Mouse (Mus musculus) forebrain, embryonic 11.5 days (tissue): ENCODE results near the gene Gale. TPM values are rescaled to one million over a fixed set of nuclear protein-coding genes. Genes with fewer than 3 reads are reported as not detected.

Source experiments
- ATAC-seq: fragments of 200-750 bp; cut with Nextera tagmentation; replicated peaks from 2 replicates; pipeline ENCODE4 v1.8.0; 2017; ENCODE audit warnings: moderate TSS enrichment; ENCODE audit not compliant: low FRiP score
- DNase-seq: peaks from one replicate; pipeline ENCODE4 v3.0.0-alpha.2; 2017; ENCODE audit warnings: low spot score
- H3K27ac ChIP-seq: fragments of 300-500 bp; sonication (generic); 2 replicates; pipeline ENCODE4 v1.5.1; 2014; ENCODE audit warnings: low read depth, low read length
- H3K27me3 ChIP-seq: fragments of 300-500 bp; sonication (generic); 2 replicates; pipeline ENCODE4 v1.6.1; 2014; ENCODE audit warnings: mild to moderate bottlenecking, low read length, mixed read lengths; ENCODE audit not compliant: control insufficient read depth, insufficient read depth
- H3K36me3 ChIP-seq: fragments of 300-500 bp; sonication (generic); 2 replicates; pipeline ENCODE4 v1.6.1; 2014; ENCODE audit warnings: mild to moderate bottlenecking, low read length, moderate library complexity, mixed read lengths; ENCODE audit not compliant: control insufficient read depth, insufficient read depth
- H3K4me1 ChIP-seq: fragments of 300-500 bp; sonication (generic); replicated peaks from 2 replicates; pipeline ENCODE4 v1.6.1; 2014; ENCODE audit warnings: low read length, mixed read lengths; ENCODE audit not compliant: control insufficient read depth, insufficient read depth
- H3K4me2 ChIP-seq: fragments of 300-500 bp; sonication (generic); 2 replicates; pipeline ENCODE4 v1.6.1; 2014; ENCODE audit warnings: low read depth, mild to moderate bottlenecking, low read length, moderate library complexity, mixed read lengths; ENCODE audit not compliant: severe bottlenecking
- H3K4me3 ChIP-seq: fragments of 300-500 bp; sonication (generic); 2 replicates; pipeline ENCODE4 v1.5.1; 2014; ENCODE audit warnings: low read depth, low read length
- H3K9ac ChIP-seq: fragments of 300-500 bp; sonication (generic); 2 replicates; pipeline ENCODE4 v1.6.1; 2014; ENCODE audit warnings: low read length
- H3K9me3 ChIP-seq: fragments of 300-500 bp; sonication (generic); 2 replicates; pipeline ENCODE4 v1.6.1; 2016; ENCODE audit warnings: low read length, mixed read lengths; ENCODE audit not compliant: control insufficient read depth
- WGBS: fragments of 180-500 bp; shearing (Covaris S2); extraction: QIAGEN DNeasy Blood & Tissue Kit; methylation state at CpG from one replicate; pipeline ENCODE4 v1.1.7; 2014; 5-methylcytosine and 5-hydroxymethylcytosine counted together
- polyA plus RNA-seq: library from polyadenylated mRNA; unstranded; fragments of >200 nt; fragmentation: Nextera tagmentation; extraction: Ambion mirVana; gene quantifications from 2 replicates; pipeline ENCODE4 v1.2.1, GENCODE M21; 2014

Gale gene
- 29.9 and 32.5 TPM in 2 replicates for polyA plus RNA-seq

DNA sequence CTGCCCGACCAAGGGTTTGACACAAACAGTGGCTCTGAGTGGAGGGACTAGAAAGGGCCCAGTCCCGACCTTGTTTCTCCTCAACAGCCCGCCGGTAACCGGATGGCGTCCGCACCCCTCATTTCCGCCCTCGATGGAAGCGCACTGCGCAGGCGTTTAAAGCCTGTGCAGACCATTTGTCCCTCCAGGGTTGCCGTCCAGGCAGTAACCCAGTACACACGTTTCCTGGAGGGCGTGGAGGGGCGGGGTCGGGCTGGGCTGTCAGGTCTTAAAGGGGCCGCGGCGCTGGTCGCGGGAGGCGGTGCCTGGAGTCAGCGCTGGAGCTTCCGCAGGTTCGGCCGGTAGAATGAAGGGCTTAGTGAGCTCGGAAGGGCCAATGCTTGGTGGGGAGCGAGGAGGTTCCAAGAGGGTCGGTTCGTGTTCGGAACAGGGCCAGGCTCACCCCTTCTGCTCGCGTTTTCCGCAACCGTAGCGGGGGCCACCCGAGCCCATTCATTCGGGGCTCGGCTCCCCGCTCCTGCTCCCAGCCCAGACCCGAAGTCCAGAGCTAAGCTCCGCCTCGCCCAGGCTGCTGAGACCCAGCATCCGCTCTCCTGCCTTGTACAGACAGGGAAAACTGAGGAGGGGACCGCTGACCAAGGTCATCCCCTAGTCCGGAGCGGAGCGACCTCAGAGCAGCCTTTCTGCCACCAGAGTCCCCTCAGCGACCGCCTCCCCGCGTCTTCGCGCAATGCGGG is at the start of gene Gale:
TSS of gene Gale (plus strand) at position 271 of the 737 bp plus-strand sequence.
- peaks cover 5% of the 10 kb centered on the region; the same call in 1 of the 2 replicates for H3K36me3 ChIP-seq
- under 1% methylated on average over 56 of the region's 56 CpGs for WGBS
- no peaks in the 10 kb centered on the region for H3K27me3 ChIP-seq
- ATAC-seq, result peak; percentile 91
- peak within 1 kb of the TSS; percentile 72 for H3K4me3 ChIP-seq
- peak within 1 kb of the TSS; percentile 50; the same call in 1 of the 2 replicates for H3K27ac ChIP-seq
- peak within 1 kb of the TSS; percentile 75 for H3K9ac ChIP-seq
- peak; percentile 97 for DNase-seq
- H3K4me2 ChIP-seq, result peak within 1 kb of the TSS; percentile 91
- H3K4me1 ChIP-seq, result peaks cover 6% of the 10 kb centered on the region
- no peaks in the 10 kb centered on the region for H3K9me3 ChIP-seq

DNA sequence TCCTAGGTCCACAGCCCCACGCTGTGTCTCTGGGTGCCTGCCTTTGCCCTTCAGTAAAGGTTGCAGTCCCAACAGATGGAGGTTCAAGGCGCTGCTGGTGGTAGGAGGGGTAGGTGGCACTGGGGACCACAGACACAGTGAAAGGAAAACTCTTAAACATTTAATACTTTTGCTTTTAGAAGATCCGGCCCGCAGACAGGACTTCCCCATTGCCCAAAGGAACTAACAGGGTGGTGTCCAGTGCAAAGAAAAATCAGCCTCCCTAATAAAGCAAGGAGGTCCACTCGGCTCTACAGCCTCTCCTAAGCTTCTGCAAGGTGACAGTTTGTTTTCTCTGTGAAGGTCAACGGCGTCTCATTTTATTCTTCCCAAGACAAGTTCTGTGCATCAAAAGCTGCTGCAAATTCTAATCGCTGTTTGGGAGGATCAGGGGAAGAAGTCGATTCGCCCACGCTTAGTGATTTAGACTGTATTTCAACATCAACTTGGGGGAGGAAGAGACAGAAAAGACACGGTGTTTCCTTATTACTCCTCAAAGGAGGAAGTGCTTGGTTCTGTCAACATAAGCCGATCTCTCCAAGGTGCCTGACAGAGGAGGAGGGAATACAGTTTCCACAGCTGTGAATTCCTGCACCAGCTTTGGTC is 44.8 kb upstream of the Gale start:
- no peaks in the 10 kb centered on the region for H3K36me3 ChIP-seq
- WGBS, result 90% methylated on average over 13 of the region's 13 CpGs
- H3K4me1 ChIP-seq, result peaks cover 7% of the 10 kb centered on the region; the same call in 1 of the 2 replicates
- ATAC-seq (no peak), DNase-seq (no peak)
- H3K9me3 ChIP-seq, result no peaks in the 10 kb centered on the region
- H3K4me2 ChIP-seq, result no peak overlapping the region
- H3K4me3 ChIP-seq, result no peak overlapping the region
- H3K9ac ChIP-seq, result no peak overlapping the region
- H3K27me3 ChIP-seq, result no peaks in the 10 kb centered on the region
- no peak overlapping the region for H3K27ac ChIP-seq

DNA sequence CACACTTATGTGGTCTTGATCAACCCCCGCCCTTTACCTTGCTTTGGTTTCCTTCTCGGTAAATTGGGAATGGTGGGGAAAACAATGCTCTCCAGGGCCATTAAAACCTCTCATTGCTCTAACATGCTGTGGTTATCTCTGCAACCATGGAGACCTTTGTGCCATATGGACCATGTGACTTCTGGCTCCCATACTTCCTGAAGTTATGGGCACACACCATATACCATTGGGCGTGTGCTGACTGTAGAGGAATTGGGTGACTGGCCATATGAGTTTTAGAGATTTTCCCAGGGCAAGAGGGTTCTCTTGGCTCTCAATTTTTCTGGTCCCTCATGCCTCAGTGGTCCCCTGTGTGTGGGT is 44.3 kb upstream of the Gale start:
- no peak for DNase-seq
- Histone ChIP-seq H3K27ac (no peak overlapping the region), H3K9me3 (no peaks in the 10 kb centered on the region), H3K4me3 (no peak overlapping the region), H3K36me3 (no peaks in the 10 kb centered on the region), H3K27me3 (no peaks in the 10 kb centered on the region), H3K4me2 (no peak overlapping the region), H3K9ac (no peak overlapping the region), H3K4me1 (peaks cover 7% of the 10 kb centered on the region; the same call in 1 of the 2 replicates)
- ATAC-seq, result no peak
- 95% methylated on average over 3 of the region's 3 CpGs for WGBS

DNA sequence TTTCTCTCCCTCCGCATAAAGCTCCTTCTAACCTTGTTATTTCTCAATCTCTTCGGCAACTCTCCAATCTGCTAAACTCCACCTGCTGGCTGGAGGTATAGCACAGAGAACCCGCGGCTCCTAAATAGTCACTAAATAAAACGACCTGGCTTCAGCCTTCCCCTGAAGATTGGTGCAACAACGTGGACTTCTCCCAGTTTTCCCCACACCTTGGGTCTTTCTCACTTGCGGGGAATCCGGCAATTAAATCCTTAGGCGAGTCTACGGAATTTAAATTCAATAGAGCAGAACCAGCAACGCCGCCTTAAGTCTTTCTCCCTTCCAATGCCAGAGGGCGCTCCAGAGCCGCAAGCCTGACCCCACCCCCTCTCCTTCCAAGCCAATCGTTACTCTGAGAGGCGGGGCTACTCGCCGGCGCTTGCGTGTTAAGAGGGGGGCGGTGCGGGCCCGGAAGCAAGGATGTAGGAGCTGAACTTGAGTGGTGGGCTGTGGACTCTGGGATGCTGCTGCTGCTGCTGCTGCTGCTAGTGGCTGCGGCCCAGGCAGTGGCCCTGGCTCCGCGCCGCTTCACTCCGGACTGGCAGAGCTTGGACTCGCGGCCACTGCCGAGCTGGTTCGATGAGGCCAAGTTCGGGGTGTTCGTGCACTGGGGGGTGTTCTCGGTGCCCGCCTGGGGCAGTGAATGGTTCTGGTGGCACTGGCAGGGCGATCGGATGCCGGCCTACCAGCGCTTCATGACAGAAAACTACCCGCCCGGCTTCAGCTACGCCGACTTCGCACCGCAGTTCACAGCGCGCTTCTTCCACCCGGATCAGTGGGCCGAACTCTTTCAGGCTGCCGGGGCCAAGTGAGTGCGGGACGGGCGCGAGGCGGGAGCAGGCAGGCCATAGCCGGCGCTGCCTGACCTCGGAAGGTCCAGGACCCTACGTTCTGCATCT is 43.0 kb upstream of the Gale start, which contains the start of gene Fuca1:
TSS of gene Fuca1 (plus strand) at position 432 of the 938 bp plus-strand sequence.
- Histone ChIP-seq H3K27me3 (no peaks in the 10 kb centered on the region), H3K27ac (no peak within 1 kb of the TSS), H3K4me3 (peak within 1 kb of the TSS; percentile 69), H3K4me2 (peak within 1 kb of the TSS; percentile 95), H3K36me3 (no peaks in the 10 kb centered on the region), H3K9me3 (no peaks in the 10 kb centered on the region), H3K4me1 (peaks cover 7% of the 10 kb centered on the region; the same call in 1 of the 2 replicates), H3K9ac (peak within 1 kb of the TSS; percentile 82)
- ATAC-seq, result peak; percentile 95
- DNase-seq, result peak; percentile 99
- WGBS, result 2% methylated on average over 60 of the region's 60 CpGs

DNA sequence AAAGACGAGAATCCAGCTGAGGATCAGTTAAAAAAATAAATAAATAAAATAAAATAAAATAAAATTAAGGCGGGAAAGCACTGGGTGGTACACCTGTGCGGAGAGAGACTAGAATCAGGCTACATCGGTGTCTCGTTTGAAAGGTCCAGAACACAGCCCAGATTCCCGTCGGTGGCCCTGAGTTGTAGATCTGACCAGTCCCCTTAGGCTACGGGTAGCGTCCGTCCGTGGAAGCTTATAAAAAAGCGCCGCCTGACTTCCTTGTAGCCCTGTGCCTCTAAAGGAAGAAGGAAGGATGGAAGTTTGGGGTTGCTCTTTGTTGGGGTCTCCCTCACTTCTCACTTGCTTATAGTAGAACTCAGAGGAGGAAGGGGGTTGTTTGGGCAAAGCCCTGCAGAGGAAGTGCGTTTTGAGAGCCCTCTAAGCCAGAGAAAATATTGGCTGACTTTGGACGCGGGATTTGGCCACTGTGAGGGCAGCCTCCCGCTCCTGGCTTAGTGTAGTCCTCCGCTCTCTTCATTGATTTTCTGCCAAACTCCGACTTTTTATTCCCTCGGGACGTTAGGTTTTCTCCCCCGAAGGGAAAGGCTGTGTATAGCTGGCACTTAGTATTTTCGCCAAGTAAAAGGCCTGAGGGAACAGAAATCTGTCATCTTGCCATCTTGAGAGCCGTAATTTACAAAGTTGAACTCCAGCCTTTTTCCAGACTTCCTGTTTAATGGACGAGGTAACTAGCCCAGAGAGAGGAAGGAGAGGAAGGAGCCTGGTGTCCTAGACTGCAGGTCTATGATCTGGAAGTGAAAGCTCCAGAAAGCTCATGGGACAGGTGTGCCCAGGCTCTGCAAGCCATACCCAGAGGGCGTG is 42.0 kb upstream of the Gale start:
- DNase-seq (no peak), ATAC-seq (peak; percentile 28; the same call in 1 of the 2 replicates)
- WGBS, result 12% methylated on average over 26 of the region's 26 CpGs

DNA sequence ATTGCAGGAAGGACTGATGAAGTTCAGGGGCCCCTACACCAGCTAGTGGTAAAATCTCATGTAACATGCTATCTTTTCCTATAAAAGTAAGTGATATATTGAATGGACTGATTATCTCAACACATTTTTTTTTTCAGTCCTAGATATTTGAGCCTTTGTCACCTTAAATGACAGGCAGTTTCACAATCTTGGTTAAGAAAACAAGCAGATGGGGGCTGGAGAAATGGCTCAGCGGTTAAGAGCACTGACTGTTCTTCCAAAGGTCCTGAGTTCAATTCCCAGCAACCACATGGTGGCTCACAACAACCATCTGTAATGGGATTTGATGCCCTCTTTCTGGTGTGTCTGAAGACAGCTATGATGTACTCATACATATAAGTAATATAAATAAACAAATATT is 41.3 kb upstream of the Gale start:
- no peak for DNase-seq
- H3K27ac ChIP-seq, result no peak overlapping the region
- ATAC-seq, result no peak
- H3K27me3 ChIP-seq, result no peaks in the 10 kb centered on the region
- WGBS, result 88% methylated on average over 1 of the region's 1 CpGs
- no peak overlapping the region; the same call in 1 of the 2 replicates for H3K4me3 ChIP-seq
- H3K4me2 ChIP-seq, result peak overlapping the region; percentile 95; the same call in 1 of the 2 replicates
- H3K9ac ChIP-seq, result no peak overlapping the region
- no peaks in the 10 kb centered on the region for H3K36me3 ChIP-seq
- peaks cover 7% of the 10 kb centered on the region; the same call in 1 of the 2 replicates for H3K4me1 ChIP-seq
- no peaks in the 10 kb centered on the region for H3K9me3 ChIP-seq

More for the DNA sequence above, 42.0 kb upstream of the Gale start:
- Histone ChIP-seq H3K36me3 (no peaks in the 10 kb centered on the region), H3K9me3 (no peaks in the 10 kb centered on the region), H3K9ac (peak overlapping the region; percentile 82), H3K27me3 (no peaks in the 10 kb centered on the region), H3K4me3 (peak overlapping the region; percentile 69), H3K4me2 (peak overlapping the region; percentile 95), H3K4me1 (peaks cover 7% of the 10 kb centered on the region; the same call in 1 of the 2 replicates), H3K27ac (no peak overlapping the region)

DNA sequence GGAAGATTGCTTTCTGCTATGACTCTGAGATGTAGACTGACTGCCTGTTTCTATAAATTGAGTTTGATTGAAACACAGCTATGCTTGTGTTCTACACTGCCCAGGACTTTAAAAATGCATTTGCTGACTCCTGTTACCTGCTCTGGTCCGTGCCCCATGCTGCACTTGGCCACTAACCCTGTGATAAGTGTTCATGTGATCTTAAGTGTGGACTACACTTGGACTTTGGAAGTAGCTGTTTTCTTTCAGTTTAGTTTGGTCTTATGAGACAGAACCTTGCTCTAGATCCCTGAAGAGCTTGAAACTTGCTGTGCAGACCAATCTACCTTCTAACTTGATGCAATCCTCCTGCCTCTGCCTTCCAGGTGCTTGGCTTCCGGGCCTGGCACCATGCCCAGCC is 39.1 kb upstream of the Gale start:
- Histone ChIP-seq H3K9me3 (no peaks in the 10 kb centered on the region), H3K27me3 (no peaks in the 10 kb centered on the region), H3K4me3 (no peak overlapping the region), H3K27ac (no peak overlapping the region), H3K9ac (no peak overlapping the region), H3K4me1 (peaks cover 7% of the 10 kb centered on the region; the same call in 1 of the 2 replicates), H3K4me2 (no peak overlapping the region), H3K36me3 (no peaks in the 10 kb centered on the region)
- 91% methylated on average over 2 of the region's 2 CpGs for WGBS
- ATAC-seq (no peak), DNase-seq (no peak)
